Mouse (Mus musculus): ENCODE measurements around the gene Dazap2. TPM values are rescaled to one million over a fixed set of nuclear protein-coding genes. Genes with fewer than 3 reads are reported as not detected.

Dazap2 gene
- total RNA-seq, 2 experiments from 2014 or later, result 147 to 155 TPM

- DNase-seq, result no peak
Observed at GRCm38 (mm10) chr15:100639972-100640750, 25.0 kb downstream of the Dazap2 start.

DNA sequence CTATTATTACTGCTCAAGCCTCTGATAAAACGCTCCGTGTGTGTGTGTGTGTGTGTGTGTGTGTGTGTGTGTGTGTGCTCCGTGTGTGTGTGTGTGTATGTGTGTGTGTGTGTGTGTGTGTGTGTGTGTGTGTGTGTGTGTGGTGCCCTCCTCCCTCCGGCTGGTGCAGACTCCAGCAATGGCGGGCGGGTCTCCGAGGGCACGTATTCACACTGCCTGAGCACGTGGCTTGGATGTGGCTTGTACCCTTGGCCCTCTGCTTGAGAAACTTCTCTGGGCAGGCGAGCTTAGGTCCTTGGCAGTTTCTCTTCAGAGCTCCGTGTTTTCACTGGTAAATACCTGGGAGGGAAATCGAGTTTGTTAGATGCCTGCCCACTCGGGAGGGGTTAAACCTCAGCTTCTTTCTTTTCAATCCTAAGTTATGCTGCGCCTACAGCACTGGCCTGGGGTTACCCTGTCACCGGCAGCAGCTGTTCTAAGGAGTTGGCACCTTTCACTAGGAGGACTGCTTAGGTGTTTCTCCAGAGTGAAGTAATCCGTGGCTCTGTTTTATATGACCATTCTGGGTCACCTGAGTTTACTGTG is 26.2 kb downstream of the Dazap2 start:
- peak; percentile 21 for DNase-seq

DNA sequence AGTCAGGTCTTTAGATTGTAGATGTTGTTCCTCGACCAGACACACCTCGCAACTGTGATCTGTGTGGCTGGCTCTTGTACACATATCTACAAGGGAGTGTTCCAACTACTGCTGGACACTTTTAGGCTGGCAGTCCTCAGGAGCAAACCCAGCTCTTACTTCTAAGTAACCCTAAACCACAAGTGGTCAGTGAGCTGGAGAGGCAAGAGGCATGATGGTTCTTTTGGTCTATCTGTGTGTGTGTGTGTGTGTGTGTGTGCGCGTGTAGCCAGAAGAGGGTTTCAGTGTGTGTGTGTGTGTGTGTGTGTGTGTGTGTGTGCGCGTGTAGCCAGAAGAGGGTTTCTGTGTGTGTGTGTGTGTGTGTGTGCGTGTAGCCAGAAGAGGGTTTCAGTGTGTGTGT is 27.3 kb downstream of the Dazap2 start:
- no peak for DNase-seq

- DNase-seq, result no peak
Observed at GRCm38 (mm10) chr15:100646161-100646560, 31.0 kb downstream of the Dazap2 start.

- DNase-seq, result no peak
Observed at GRCm38 (mm10) chr15:100650111-100650510, 35.0 kb downstream of the Dazap2 start.

- no peak for DNase-seq
Observed at GRCm38 (mm10) chr15:100651610-100652009, 36.5 kb downstream of the Dazap2 start.

DNA sequence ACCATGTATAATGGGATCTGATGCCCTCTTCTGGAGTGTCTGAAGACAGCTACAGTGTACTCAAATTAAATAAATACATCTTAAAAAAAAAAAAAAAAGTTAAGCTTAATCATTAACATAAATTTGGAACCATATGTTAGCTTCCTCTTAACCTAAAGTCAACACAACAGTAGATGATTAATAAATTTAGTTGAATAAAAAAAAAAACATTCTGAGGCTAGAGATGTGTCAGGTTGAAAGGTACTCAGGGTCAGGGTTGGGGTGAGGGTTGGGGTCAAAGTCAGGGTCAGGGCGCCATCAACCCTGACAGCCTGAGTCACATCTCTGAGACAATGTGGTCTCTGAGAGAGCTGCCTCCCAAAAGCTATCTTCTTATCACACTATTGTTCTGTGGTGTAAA is 39.1 kb downstream of the Dazap2 start:
- no peak for DNase-seq

DNA sequence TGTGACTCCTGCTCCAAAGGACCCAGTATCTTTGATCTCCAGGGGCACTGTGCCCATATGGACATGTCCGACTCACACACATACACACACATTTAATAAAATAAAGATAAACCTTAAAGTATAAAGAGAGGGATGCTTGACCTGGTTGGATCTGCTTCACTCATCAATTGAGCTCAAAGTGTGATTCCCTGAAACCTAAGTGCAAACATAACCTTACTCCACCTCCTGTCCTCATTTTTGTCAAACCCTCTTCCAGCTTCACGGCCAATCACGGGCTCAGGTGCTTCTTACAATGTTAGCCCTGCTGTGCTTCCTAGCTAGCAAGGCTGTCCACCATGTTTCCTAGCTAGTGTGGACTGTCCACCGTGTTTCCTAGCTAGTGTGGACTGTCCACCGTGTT is 40.1 kb downstream of the Dazap2 start:
- DNase-seq, result no peak

- no peak for DNase-seq
Observed at GRCm38 (mm10) chr15:100660306-100660705, 45.2 kb downstream of the Dazap2 start.

DNA sequence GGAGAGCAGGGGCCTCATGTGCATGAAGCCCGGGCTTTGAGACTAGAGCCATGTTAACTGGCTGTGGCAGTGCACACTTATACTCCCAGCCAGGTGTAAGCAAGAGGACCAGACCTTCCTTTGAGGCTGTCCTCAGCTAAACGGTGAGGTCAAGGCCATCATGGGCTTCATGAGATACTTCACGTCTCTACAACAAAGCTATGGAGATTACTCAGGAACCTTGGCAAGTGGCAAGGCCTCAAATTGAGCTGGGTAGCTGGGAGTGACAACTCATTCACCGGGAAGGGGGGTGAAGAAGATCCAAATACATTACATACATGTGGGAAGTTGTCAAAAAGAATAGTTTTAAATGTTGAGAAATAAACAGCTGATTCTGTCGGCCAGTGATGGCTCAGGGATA is 45.7 kb downstream of the Dazap2 start:
- no peak for DNase-seq

GRCm38 (mm10) chr15:100664813-100665274 is 49.7 kb downstream of the Dazap2 start:
- DNase-seq, result no peak

GRCm38 (mm10) chr15:100665411-100666218 is 50.5 kb downstream of the Dazap2 start:
- no peak for DNase-seq

GRCm38 (mm10) chr15:100666219-100666696 is 51.1 kb downstream of the Dazap2 start:
- DNase-seq, result peak; percentile 35

DNA sequence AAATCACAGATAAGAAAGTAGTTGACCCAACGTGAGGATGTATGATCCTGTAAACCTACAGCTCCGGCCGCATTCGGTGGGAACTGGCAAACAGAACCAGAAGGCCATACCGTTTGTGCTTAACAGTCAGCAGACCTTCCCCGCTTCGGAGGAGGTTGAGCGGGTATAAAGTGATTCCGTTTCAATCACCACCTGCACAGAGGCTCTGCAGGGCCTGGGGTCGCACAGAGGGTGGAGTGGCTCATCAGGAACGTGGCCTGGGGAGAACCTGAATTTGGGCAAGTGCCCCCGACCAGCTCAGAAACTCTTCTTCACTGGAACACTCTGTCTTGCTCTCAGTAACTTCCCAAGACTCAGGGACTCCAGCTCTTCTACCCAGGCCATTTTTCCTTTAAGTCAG is 51.7 kb downstream of the Dazap2 start:
- DNase-seq, result no peak

DNA sequence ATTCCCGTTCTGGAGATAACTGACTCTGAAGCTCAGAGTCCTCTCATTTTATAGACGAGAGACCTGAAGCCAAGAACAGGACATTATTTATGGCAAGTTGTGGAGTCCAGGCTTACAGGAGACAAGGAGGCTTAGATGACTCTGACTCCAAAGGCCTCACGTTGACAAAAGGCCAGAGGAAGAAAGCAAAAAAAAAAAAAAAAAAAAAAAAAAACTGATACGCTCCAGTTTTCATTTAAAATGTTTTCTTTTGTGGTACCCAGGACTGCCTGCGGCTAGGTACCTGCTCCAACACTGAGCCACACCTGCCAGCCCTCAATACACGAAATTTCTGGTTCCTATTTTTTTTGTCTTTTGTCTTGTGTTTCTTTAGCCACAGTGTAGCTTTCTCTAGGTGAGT is 52.3 kb downstream of the Dazap2 start:
- no peak for DNase-seq

DNA sequence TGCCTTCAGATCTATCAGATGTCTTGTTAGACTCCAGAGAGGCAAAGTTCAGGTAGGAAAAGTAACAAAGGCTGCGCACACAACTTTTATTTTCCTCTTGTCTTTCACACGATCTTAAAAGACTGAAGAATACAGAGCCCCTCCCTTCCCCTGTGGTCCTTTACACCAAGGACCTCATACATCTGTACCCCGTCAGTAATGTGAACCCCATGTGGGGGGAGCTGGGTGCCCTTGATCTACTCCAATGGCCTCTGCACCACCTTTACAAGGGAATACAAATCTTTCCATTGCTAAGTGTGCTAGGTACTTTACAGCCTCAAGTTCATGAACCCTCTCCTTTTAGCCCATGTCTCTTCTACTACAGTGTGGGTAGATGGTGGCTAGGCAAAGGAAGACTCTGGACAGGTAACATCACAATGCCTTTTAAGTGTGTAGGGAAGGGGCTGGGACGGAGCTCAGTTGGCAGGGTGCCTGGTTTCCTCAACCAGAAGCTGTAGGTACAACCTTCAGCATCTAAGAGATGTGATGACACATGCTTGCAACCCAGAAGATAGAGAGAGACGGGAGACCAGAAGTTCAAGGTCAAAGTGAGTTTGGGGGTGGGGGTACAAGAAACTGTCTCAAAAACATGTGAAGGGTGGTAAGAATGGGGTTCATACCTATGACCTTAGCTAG is 52.9 kb downstream of the Dazap2 start:
- no peak for DNase-seq

DNA sequence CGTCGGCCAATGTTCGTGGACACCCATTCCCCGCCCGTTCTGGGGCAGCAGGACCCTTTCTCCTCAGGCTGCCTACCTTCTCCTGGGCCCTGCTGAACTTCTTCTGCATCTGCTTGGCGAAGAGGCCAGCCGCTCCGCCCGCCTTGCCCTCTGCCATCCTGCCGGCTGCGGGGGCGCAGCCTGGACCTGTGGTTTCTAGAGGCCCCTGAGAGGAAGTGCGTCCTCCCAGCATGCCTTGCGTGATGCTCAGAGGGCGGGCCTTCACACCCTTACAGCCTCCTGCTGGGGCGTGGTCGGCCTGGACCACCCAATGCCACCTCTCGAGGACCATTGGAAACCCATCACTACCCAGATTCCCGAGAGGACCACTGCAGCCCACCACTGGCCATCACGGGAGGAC is 54.2 kb downstream of the Dazap2 start, which contains the start of gene Bin2:
TSS of gene Bin2 (minus strand) at position 217 of the 400 bp plus-strand sequence.
- peak; percentile 26 for DNase-seq

DNA sequence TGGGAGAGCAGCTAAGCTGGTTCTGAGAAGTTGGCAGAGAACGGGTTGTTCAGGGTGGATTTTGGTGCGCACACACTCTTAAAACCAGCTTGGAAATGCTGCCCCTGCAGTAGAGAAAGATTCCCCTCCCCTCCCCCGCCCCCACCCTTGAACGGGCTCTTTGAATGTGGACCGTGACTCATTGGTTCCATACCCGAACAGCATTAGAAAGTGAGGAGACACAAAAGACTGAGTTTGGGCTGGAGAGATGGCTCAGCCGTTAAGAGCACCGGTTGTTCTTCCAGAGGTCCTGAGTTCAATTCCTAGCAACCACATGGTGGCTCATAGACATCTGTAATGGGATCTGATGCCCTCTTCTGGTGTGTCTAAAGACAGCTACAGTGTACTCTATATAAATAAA is 54.9 kb downstream of the Dazap2 start:
- DNase-seq, result no peak
